Mouse (Mus musculus): Measurements from ENCODE around the gene Prex1.
A peak's percentile ranks its signal among the peaks of the same experiment; 100 is the strongest.
"Not testable (repeated sequence)": the region's sequence is repeated elsewhere in the genome, so short reads cannot be mapped to it uniquely, and the experiment has no call there.

The Prex1 gene

GRCm38 (mm10) chr2:166713690-166714426, at the start of gene Prex1:
Gene Prex1 (minus strand): TSS chr2:166713832.
- peak; percentile 100 for DNase-seq

- no peak for DNase-seq
Observed at GRCm38 (mm10) chr2:166757969-166758368, 44.3 kb upstream of the Prex1 start.

GRCm38 (mm10) chr2:166754760-166755159, 41.1 kb upstream of the Prex1 start:
- no peak for DNase-seq

GRCm38 (mm10) chr2:166754194-166754593, 40.6 kb upstream of the Prex1 start:
- no peak for DNase-seq

GRCm38 (mm10) chr2:166750620-166751191, 37.1 kb upstream of the Prex1 start:
- no peak for DNase-seq

- DNase-seq: peak; percentile 96
Observed at GRCm38 (mm10) chr2:166746261-166746913, 32.8 kb upstream of the Prex1 start.

GRCm38 (mm10) chr2:166745849-166746248, 32.2 kb upstream of the Prex1 start:
- DNase-seq: peak; percentile 94

GRCm38 (mm10) chr2:166744433-166744832, 30.8 kb upstream of the Prex1 start:
- DNase-seq: no peak

- no peak for DNase-seq
Observed at GRCm38 (mm10) chr2:166743504-166743903, 29.9 kb upstream of the Prex1 start.

- DNase-seq: no peak
Observed at GRCm38 (mm10) chr2:166741445-166741844, 27.8 kb upstream of the Prex1 start.

- DNase-seq: no peak
Observed at GRCm38 (mm10) chr2:166740396-166740795, 26.8 kb upstream of the Prex1 start.

- DNase-seq: no peak
Observed at GRCm38 (mm10) chr2:166737307-166737706, 23.7 kb upstream of the Prex1 start.

- DNase-seq: no peak
Observed at GRCm38 (mm10) chr2:166735469-166736001, 21.9 kb upstream of the Prex1 start.

- no peak for DNase-seq
Observed at GRCm38 (mm10) chr2:166732860-166733259, 19.2 kb upstream of the Prex1 start.

GRCm38 (mm10) chr2:166732146-166732545, 18.5 kb upstream of the Prex1 start:
- no peak for DNase-seq

GRCm38 (mm10) chr2:166731102-166731883, 17.7 kb upstream of the Prex1 start:
- not testable (repeated sequence) for DNase-seq

- no peak for DNase-seq
Observed at GRCm38 (mm10) chr2:166730567-166730915, 16.9 kb upstream of the Prex1 start.

GRCm38 (mm10) chr2:166729656-166730566, 16.3 kb upstream of the Prex1 start:
- DNase-seq: peak; percentile 99

- DNase-seq: no peak
Observed at GRCm38 (mm10) chr2:166729045-166729444, 15.4 kb upstream of the Prex1 start.

- no peak for DNase-seq
Observed at GRCm38 (mm10) chr2:166728261-166728680, 14.6 kb upstream of the Prex1 start.

GRCm38 (mm10) chr2:166727790-166728189, 14.2 kb upstream of the Prex1 start:
- no peak for DNase-seq

- DNase-seq: no peak
Observed at GRCm38 (mm10) chr2:166726891-166727290, 13.3 kb upstream of the Prex1 start.
